Mouse (Mus musculus) lung, embryonic 14.5 days (tissue): Measurements from ENCODE around the gene Cyp2u1. TPM values are rescaled to one million over a fixed set of nuclear protein-coding genes. Genes with fewer than 3 reads are reported as not detected.
A peak's percentile ranks its signal among the peaks of the same experiment; 100 is the strongest.

Experiments
- ATAC-seq: fragments of 200-750 bp; cut with Nextera tagmentation; 2 replicates; pipeline ENCODE4 v1.8.0; 2017; ENCODE audit warnings: mild to moderate bottlenecking, moderate TSS enrichment, moderate library complexity; ENCODE audit not compliant: insufficient read depth
- DNase-seq: peaks from one replicate; pipeline ENCODE4 v3.0.0-alpha.2; 2015
- H3K27ac ChIP-seq: fragments of 300-500 bp; sonication (generic); 2 replicates; pipeline ENCODE4 v1.5.1; 2014; ENCODE audit warnings: low read depth, mild to moderate bottlenecking, moderate library complexity
- H3K27me3 ChIP-seq: fragments of 300-500 bp; sonication (generic); 2 replicates; pipeline ENCODE4 v1.6.1; 2014; ENCODE audit warnings: low read length, control low read depth; ENCODE audit not compliant: insufficient read depth
- H3K36me3 ChIP-seq: fragments of 300-500 bp; sonication (generic); 2 replicates; pipeline ENCODE4 v1.6.1; 2014; ENCODE audit warnings: control low read depth; ENCODE audit not compliant: insufficient read depth
- H3K4me1 ChIP-seq: fragments of 300-500 bp; sonication (generic); 2 replicates; pipeline ENCODE4 v1.6.1; 2014; ENCODE audit warnings: antibody characterized with exemption, control low read depth; ENCODE audit not compliant: insufficient read depth
- H3K4me2 ChIP-seq: fragments of 300-500 bp; sonication (generic); 2 replicates; pipeline ENCODE4 v1.6.1; 2014; ENCODE audit warnings: mild to moderate bottlenecking
- H3K4me3 ChIP-seq: fragments of 300-500 bp; sonication (generic); 2 replicates; pipeline ENCODE4 v1.5.1; 2014; ENCODE audit warnings: low read depth, low read length
- H3K9ac ChIP-seq: fragments of 300-500 bp; sonication (generic); 2 replicates; pipeline ENCODE4 v1.6.1; 2014
- H3K9me3 ChIP-seq: fragments of 300-500 bp; sonication (generic); 2 replicates; pipeline ENCODE4 v1.6.1; 2016; ENCODE audit warnings: low read depth, low read length, control low read depth
- CTCF ChIP-seq: IDR thresholded peaks from 2 replicates; pipeline ENCODE4 v1.5.1; 2016; ENCODE audit warnings: antibody characterized with exemption, low read depth
- WGBS: fragments of 180-500 bp; shearing (Covaris S2); extraction: QIAGEN DNeasy Blood & Tissue Kit; methylation state at CpG from one replicate; pipeline ENCODE4 v1.1.7; 2014; 5-methylcytosine and 5-hydroxymethylcytosine counted together
- polyA plus RNA-seq: library from polyadenylated mRNA; unstranded; fragments of >200 nt; fragmentation: Nextera tagmentation; extraction: Ambion mirVana; gene quantifications from 2 replicates; pipeline ENCODE4 v1.2.1, GENCODE M21; 2014

The Cyp2u1 gene
- polyA plus RNA-seq, 1 experiment from 2014 or later = 1.9 TPM

DNA sequence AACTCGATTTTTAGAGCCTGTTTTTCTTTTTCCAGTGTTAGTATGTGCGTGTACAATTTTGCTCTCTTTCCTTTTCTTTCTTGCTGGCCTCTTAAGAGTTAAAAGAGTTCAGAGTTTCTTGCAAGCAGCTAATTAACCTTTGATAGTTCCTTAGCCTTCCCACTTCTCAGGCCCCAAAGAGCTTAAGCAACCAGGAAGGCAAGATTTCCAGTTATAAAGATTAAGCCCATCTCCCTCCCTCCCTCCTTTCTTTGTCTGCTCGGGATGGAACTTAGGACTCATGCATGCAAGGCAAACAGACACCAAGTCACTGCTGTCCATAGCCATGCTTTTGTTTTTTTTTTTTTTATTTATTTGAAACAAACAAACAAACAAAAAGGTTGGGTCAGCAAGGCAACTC, 10.1 kb downstream of the Cyp2u1 start:
- WGBS = 59% methylated on average over 3 of the region's 3 CpGs
- ATAC-seq (no peak), DNase-seq (no peak)
- H3K9ac ChIP-seq = no peak overlapping the region
- H3K27me3 ChIP-seq = no peaks in the 10 kb centered on the region
- H3K4me1 ChIP-seq = peaks cover 9% of the 10 kb centered on the region; the same call in 1 of the 2 replicates
- no peaks in the 10 kb centered on the region for H3K36me3 ChIP-seq
- H3K9me3 ChIP-seq = no peaks in the 10 kb centered on the region
- no peak for TF ChIP-seq CTCF
- H3K4me2 ChIP-seq = no peak overlapping the region
- H3K27ac ChIP-seq = no peak overlapping the region
- H3K4me3 ChIP-seq = no peak overlapping the region

DNA sequence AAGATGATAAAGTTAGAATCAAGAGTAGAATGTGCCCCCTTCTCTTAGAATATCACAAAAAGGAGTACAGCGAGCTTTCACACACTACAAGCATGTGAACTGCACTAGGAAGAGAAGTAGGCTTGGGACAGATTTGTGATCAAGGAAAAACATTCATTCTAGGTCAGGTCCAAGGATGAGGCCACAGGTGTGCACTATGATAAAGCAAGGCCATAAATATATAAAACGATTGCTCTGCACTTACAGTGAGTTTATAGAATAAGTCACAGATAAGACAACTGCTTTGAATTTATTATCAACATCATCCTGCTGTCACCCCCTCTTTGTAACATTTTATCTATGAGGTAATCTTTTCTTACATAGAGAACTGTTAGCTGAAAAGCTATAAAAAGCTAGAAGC, 10.7 kb downstream of the Cyp2u1 start:
- no peaks in the 10 kb centered on the region for H3K27me3 ChIP-seq

DNA sequence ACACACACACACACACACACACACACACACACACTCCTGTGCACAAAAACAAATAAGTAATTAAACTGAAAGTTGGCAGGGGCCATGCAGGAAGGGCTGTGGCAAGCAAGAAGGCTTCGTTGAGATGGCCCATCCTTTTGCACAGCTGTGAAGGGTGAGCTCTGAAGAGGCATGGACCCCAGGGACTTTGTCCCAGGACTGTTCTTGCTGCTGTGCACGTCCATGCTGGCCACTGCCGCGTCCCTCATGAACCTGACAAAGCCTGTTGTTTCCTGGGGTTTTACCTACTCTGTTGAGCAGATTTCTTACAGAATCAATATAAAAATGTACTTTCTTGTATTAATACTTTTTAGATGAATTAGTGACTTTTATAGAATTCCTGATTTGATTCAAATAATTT, 11.1 kb downstream of the Cyp2u1 start:
- Histone ChIP-seq H3K27me3 (no peaks in the 10 kb centered on the region), H3K4me2 (no peak overlapping the region), H3K4me3 (no peak overlapping the region), H3K36me3 (no peaks in the 10 kb centered on the region), H3K9me3 (no peaks in the 10 kb centered on the region), H3K27ac (no peak overlapping the region), H3K4me1 (peaks cover 9% of the 10 kb centered on the region; the same call in 1 of the 2 replicates), H3K9ac (no peak overlapping the region)
- ATAC-seq (no peak), DNase-seq (no peak)
- no peak for TF ChIP-seq CTCF
- 83% methylated on average over 4 of the region's 4 CpGs for WGBS

More for the DNA sequence above, 10.7 kb downstream of the Cyp2u1 start:
- H3K4me1 ChIP-seq = peaks cover 9% of the 10 kb centered on the region; the same call in 1 of the 2 replicates
- DNase-seq (no peak), ATAC-seq (no peak)
- no peak overlapping the region for H3K4me3 ChIP-seq
- H3K9ac ChIP-seq = no peak overlapping the region
- H3K4me2 ChIP-seq = no peak overlapping the region
- 62% methylated on average over 2 of the region's 2 CpGs for WGBS
- H3K9me3 ChIP-seq = no peaks in the 10 kb centered on the region
- H3K27ac ChIP-seq = no peak overlapping the region
- TF ChIP-seq CTCF = no peak
- no peaks in the 10 kb centered on the region for H3K36me3 ChIP-seq

DNA sequence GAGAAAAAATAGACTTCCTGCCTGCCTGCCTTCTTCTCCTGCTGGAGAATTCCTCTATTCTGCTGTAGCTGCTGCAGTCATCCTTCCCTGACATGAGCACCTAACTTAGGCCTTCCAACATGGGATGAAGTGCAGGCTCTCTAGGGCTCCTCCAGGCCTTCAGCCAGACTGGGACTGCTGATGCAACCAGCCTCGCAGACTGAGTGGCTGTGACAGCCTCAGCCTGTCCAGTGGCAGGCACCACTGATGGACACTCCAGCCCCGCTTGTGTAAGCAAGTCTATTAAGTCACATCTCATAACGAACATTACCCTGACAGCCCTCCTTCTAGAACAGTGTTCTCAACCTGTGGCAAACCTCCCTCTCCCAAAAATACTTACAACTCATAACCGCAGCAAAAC, 28.9 kb downstream of the Cyp2u1 start:
- WGBS = 63% methylated on average over 4 of the region's 4 CpGs
- Histone ChIP-seq H3K4me1 (peaks cover 2% of the 10 kb centered on the region; the same call in 1 of the 2 replicates), H3K27ac (no peak overlapping the region), H3K9me3 (no peaks in the 10 kb centered on the region), H3K4me2 (no peak overlapping the region), H3K27me3 (no peaks in the 10 kb centered on the region), H3K36me3 (no peaks in the 10 kb centered on the region), H3K9ac (no peak overlapping the region), H3K4me3 (no peak overlapping the region)
- ATAC-seq (peak; percentile 35; the same call in 1 of the 2 replicates), DNase-seq (peak; percentile 65)
- no peak for TF ChIP-seq CTCF

DNA sequence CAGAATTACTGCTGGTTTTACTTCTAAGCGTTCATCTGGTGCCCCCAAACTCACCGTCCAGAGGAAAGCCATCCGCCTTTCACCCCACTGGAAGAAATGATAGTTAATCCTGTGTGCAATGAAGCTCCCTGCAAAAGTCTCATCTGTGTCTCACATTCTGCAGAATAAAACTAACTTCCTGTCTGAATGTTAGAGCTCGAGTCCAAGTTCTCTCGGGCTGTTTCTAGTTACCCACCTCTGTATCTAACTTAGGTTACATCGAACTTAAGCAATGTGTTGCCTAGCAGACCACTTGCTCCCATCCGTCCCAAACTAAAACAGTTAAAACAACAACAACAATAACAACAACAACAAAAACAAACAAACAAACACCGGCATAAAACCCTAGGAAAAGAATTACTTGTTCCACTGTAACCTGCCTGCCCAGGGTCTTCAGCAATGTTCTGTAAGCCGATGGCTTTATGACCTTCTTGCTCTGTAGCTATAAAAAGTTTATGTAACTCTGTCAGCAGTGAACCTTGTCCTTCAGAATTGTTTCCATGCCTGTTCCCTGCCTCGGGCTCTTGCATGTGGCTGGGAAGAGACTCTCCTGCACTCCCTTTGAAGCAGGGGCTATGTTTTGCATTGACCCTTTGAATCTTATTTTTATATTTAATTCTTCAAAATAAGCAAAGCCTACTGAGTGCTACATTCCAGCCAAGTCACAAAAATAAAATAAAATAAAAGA, 30.5 kb downstream of the Cyp2u1 start:
- ATAC-seq = peak; percentile 9; the same call in 1 of the 2 replicates
- H3K4me3 ChIP-seq = peak overlapping the region; percentile 69
- 24% methylated on average over 10 of the region's 10 CpGs for WGBS
- no peaks in the 10 kb centered on the region for H3K27me3 ChIP-seq
- H3K9me3 ChIP-seq = no peaks in the 10 kb centered on the region
- DNase-seq = no peak
- peak overlapping the region; percentile 77; the same call in 1 of the 2 replicates for H3K27ac ChIP-seq
- peak overlapping the region; percentile 35 for H3K9ac ChIP-seq
- no peaks in the 10 kb centered on the region for H3K36me3 ChIP-seq
- TF ChIP-seq CTCF = no peak
- peak overlapping the region; percentile 85 for H3K4me2 ChIP-seq
- peaks cover 2% of the 10 kb centered on the region for H3K4me1 ChIP-seq

DNA sequence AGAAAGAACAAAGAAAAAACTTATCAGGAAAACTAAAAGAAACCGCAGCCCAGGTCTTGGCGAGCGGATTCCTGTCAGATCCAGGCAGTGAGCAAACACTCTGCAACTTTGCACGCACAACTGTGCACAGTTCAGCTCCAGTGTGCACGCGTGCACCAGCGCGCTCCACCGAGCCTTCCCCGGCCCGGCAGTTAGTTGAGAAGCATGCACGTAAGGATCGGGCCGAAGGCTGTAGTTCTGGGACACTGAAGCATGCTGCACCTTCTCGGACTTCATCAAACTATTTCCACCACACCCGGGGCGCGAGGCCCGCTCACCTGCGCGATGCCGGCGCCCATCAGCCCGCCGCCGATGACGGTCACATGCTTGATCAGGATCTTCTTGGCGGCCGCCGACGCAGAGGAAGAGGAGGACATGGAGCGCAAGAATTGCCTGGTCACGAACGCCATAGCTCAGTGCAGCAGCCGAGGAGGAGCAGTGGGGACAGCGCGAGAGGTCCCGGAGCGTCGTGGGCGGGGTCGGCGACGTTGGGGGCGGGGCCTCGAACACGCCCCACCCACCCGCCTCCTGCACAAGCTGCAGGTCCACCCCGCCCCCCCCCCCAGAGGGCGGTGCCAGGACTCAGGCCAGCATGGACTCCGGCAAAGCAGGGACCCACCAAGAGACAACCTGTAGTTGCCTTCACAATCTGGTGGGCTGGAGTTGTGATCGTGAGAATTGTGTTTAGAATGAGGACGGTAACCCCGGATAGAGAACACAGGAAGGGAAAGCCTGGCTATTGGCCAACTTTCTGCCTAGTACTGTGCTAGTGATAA, 31.3 kb downstream of the Cyp2u1 start, which contains the start of gene Hadh:
Hadh (minus strand) TSS at position 543 of the 815 bp plus-strand sequence.
- ATAC-seq (peak; percentile 93), DNase-seq (peak; percentile 94)
- Histone ChIP-seq H3K27me3 (no peaks in the 10 kb centered on the region), H3K27ac (peak within 1 kb of the TSS; percentile 77), H3K4me1 (peaks cover 2% of the 10 kb centered on the region), H3K4me2 (peak within 1 kb of the TSS; percentile 85), H3K9me3 (no peaks in the 10 kb centered on the region), H3K4me3 (peak within 1 kb of the TSS; percentile 69), H3K36me3 (peaks cover 4% of the 10 kb centered on the region; the same call in 1 of the 2 replicates), H3K9ac (peak within 1 kb of the TSS; percentile 63)
- WGBS = under 1% methylated on average over 51 of the region's 54 CpGs
- no peak for TF ChIP-seq CTCF

DNA sequence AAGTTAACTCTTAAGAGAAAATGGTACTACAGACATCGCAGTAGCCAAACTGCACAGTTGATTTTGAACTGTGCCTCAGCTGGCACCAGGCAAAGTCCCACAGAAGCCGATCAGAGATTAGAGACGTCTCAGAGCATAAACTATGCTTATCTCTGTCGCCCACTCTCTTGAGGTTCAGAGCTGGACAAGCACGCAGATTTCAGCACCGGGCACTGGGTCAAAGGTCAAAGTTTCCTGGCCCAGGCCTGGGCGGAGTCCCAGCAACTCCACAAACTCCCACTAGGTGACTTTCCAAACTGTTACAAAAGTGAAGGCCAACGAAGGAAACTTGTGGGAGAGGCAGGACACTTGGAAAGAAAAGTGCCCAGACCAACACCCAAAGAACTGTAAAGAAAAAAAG, 31.9 kb downstream of the Cyp2u1 start:
- H3K4me2 ChIP-seq = peak overlapping the region; percentile 85
- H3K27me3 ChIP-seq = no peaks in the 10 kb centered on the region
- peak overlapping the region; percentile 63 for H3K9ac ChIP-seq
- WGBS = 4% methylated on average over 8 of the region's 8 CpGs
- H3K4me3 ChIP-seq = peak overlapping the region; percentile 69
- ATAC-seq = peak; percentile 31
- H3K9me3 ChIP-seq = no peaks in the 10 kb centered on the region
- peak overlapping the region; percentile 74 for H3K27ac ChIP-seq
- TF ChIP-seq CTCF = peak; percentile 48; the same call in 1 of the 2 replicates
- peaks cover 4% of the 10 kb centered on the region; the same call in 1 of the 2 replicates for H3K36me3 ChIP-seq
- H3K4me1 ChIP-seq = peaks cover 2% of the 10 kb centered on the region
- peak; percentile 79 for DNase-seq
